Mouse (Mus musculus): ENCODE data around the gene Cst6.

Gene Cst6

DNA sequence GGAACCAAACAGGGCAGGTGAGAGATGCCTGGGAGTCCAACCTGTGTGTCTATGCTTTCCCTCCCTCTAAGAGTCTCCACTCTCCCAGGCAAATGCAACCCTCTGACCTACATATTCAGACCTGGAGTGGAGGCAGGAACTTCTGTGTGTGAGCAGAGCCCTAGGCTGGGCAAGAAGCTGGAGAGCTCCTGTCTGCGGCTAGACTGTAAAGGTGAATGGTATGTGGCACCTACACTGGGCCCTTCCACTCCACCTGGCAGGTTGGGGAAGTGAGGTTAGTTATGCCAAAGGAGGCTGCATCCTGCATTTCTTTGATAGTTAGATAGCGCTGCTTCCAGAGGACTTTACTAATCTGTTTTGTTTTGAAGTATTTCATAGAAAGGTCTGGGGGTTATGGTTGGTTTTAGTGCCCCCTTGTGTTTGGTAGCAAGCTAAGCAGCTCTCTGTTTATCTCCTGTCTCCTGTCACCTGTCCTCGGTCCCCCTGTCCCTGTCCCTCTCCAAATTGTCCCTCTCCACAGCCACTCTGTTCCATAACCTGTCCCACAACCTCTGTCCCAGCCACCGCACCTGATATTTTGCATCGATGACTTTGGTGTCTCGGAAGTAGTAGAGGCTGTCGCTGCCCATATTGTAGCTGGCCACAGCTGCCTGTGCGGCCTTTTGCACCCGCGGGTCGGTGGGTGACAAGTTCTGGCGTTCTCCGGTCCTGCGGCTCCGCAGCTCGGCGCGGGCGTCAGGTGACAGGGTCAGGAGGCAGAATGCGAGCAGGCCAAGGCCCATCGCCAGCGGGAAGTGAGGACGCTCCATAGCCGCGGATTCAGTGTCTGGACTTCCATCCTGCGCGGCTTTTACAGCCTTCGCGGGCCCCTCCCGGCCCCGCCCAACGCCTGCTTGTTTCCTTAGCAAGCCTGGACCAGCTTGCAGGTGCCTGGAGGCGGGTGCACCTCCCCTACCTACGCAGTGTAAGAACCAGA lies 560 bp downstream of the Cst6 start:
- DNase-seq (ENCODE audit: low read depth, low spot score) = peak; percentile 34

GRCm38 (mm10) chr19:5348064-5348463 lies 1.3 kb downstream of the Cst6 start:
- DNase-seq (ENCODE audit: low read depth, low spot score) = no peak

- DNase-seq (ENCODE audit: low read depth, low spot score) = no peak
These were observed 3.9 kb downstream of the Cst6 start for GRCm38 (mm10) chr19:5345297-5346131.

DNA sequence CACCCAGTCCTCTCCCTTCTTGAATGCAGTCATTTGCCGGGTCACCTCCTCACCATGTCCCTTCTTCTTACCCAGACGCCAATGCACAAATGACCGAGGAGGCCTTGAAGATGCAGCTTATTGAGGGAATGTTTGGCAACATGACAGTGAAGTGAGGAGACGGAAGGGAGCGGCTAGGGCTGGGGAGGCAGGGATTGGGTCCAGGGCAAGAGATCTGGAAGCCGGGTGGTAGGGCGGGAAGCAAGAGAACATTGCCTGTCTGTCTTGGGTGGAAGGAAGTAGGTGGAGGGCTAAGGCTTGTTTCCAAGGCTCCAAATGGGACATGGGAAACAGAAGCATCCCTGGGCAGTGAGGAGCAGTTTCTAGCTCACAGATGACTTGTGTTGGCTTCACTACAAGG lies 8.0 kb downstream of the Cst6 start:
- no peak for DNase-seq (ENCODE audit: low read depth, low spot score)

GRCm38 (mm10) chr19:5337975-5338374 lies 11.4 kb downstream of the Cst6 start:
- peak; percentile 22 for DNase-seq (ENCODE audit: low read depth, low spot score)

- no peak for DNase-seq (ENCODE audit: low read depth, low spot score)
These were observed 13.9 kb downstream of the Cst6 start, which contains the start of gene Catsper1 for GRCm38 (mm10) chr19:5335441-5335840. Catsper1 (plus strand) TSS chr19:5335741.

DNA sequence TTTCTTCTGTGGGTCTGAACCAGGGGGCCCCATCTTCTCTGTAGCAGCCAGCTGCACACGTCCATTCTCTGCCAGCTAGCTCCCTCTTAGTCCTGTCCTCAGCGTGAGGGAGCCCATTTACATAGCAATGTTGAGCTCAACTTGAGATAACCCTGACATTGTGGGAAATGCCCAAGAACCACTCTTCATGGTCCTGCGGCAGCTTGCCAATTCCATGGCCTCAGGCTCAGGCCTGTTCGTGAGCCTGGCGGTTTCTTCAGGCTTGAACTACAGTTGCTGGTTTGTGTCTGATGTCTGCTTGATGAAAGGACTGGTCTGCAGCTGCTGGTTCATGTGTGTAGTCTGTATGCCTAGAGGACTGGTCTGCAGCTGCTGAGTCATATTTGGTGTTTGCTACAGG lies 14.6 kb downstream of the Cst6 start:
- DNase-seq (ENCODE audit: low read depth, low spot score) = no peak

GRCm38 (mm10) chr19:5327970-5328369 lies 21.4 kb downstream of the Cst6 start:
- DNase-seq (ENCODE audit: low read depth, low spot score) = no peak

DNA sequence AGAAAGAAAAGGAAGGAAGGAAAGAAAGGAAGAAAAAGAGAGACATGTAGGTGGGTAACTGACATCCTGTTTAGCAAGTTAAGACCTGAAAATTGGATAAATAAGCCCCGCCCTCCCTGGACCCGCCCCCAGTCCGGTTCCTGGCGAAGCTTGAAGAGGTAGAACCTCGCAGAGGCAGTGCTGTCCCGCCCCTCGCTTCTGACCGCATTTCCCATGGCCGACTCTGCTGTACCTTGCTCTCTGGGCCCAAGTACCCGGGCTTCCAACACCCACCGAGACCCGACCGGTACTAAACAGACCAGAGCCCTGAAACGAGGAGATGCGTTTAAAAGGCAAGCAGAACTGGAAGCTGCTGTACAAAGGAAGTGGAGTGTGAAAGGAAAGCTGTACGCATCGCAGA lies 25.6 kb downstream of the Cst6 start:
- no peak for DNase-seq (ENCODE audit: low read depth, low spot score)

GRCm38 (mm10) chr19:5313189-5313588 lies 36.2 kb downstream of the Cst6 start:
- no peak for DNase-seq (ENCODE audit: low read depth, low spot score)

- DNase-seq (ENCODE audit: low read depth, low spot score) = no peak
These were observed 40.3 kb downstream of the Cst6 start for GRCm38 (mm10) chr19:5309025-5309424.

DNA sequence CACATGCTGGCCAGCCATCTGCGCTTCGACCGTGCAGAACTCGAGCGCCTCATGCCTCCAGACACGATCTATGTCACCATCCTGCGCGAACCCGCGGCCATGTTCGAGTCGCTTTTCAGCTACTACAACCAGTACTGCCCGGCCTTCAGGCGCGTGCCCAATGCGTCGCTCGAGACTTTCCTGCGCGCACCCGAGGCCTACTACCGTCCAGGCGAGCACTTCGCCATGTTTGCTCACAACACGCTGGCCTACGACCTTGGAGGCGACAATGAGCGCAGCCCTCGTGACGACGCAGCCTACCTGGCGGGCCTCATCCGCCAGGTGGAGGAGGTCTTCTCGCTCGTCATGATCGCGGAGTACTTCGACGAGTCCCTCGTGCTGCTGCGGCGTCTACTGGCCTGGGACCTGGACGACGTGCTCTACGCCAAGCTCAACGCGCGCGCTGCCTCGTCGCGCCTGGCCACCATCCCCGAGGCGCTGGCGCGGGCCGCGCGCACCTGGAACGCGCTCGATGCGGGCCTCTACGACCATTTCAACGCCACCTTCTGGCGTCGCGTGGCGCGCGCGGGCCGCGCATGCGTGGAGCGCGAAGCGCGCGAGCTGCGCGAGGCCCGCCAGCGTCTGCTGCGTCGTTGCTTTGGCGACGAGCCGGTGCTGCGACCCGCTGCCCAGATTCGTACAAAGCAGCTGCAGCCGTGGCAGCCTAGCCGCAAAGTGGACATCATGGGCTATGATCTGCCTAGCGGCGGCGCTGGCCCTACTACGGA lies 42.2 kb downstream of the Cst6 start:
- no peak for DNase-seq (ENCODE audit: low read depth, low spot score)

DNA sequence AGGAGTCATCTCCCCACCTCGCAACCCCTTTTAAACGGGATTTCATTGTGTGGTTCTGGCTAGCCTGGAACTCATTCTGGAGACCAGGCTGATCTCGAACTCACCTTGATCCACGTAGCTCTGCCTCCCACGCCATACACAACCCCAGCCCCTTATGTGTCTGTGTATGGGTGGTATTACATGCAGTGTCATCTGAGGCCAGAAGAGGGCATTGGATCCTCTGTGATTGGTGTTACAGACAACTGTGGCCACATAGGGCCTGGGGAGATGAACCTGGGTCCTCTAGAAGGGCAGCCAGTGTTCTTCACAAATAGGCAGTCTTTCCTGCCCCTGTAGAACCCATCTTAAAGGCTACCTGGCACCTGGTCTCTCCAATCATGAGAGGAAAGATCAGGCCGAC lies 43.1 kb downstream of the Cst6 start:
- DNase-seq (ENCODE audit: low read depth, low spot score) = no peak

DNA sequence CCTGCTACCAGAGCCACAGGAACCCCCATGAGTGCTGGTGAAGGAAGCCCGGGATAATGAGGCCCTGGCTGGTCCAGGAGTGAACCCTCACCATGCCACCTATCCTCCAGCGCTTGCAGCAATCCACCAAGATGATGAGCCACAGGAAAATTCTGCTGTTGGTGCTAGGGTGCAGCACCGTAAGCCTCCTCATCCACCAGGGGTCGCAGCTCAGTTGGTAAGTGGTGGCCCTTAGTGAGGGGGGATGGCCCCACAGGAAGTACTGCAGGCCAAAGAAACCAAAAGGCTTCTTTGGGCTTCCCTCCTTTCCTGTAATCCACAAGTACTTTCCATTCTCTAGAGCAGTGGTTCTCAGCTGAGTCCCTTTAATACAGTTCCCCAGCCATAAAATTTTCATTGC lies 46.9 kb downstream of the Cst6 start:
- no peak for DNase-seq (ENCODE audit: low read depth, low spot score)

GRCm38 (mm10) chr19:5300588-5300987 lies 48.8 kb downstream of the Cst6 start:
- no peak for DNase-seq (ENCODE audit: low read depth, low spot score)

DNA sequence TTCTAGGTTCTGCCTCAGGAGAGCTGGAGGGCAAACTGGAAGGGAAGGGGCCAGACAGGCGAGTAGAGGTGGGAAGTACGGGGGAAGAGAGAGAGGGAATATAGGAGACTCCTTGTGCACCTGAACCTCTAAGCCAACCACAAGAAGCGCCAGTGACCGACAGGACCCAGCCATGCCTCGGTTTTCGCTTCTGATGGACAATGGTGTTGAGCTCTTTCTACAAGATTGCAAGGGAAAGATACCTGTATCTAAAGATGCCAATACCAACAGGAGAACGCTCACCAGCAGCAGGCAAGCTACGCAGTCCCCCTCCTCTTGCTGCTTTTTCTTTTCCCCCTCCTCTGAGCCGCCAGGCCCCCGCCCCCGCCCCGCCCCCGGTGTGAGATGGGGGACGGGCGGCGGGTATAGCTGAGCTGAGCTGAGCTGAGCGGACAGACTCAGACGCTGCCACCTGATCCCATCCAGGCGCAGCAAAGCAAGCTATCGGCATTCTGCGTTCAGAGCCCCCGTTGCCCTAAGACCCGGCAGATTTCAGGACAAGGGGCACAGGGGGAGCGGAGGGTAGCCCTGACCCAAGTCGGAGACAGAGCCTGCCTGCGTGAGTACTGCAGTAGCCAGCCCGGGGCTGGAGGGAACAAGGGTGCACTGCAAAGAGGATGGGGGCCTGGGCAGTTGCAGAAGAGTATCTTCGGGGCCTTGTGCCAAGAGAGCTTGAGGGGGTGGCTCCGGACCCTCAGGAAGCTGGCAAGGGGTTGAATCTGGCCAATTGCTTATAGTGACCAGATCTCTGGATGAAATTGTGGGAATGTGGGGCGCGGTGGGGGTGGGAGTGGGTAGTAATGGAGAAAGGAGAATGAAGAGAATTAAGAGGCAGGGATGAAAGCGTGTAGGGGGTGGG lies 51.2 kb downstream of the Cst6 start, which contains the start of gene Gal3st3:
Gene Gal3st3, plus strand, starts transcription at position 429 of the 898 bp plus-strand sequence.
- no peak for DNase-seq (ENCODE audit: low read depth, low spot score)

GRCm38 (mm10) chr19:5296630-5297029 lies 52.7 kb downstream of the Cst6 start:
- peak; percentile 85 for DNase-seq (ENCODE audit: low read depth, low spot score)

DNA sequence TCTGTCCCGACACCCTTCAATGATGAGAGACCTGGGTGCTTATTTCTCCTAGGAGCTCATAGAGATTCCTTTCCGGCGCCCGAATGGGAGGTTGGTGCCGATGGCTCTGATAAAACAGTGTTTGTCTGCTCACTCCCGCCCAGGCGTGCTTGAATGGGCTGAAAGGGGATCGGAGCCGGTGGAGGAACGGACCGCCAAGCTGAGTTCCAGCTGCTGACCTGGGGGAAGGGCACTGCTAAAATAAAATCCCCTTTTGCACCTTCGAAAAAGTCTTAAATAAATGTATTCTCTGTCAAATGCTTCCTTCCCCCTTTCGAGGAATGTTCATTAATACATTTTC lies 53.7 kb downstream of the Cst6 start:
- no peak for DNase-seq (ENCODE audit: low read depth, low spot score)

DNA sequence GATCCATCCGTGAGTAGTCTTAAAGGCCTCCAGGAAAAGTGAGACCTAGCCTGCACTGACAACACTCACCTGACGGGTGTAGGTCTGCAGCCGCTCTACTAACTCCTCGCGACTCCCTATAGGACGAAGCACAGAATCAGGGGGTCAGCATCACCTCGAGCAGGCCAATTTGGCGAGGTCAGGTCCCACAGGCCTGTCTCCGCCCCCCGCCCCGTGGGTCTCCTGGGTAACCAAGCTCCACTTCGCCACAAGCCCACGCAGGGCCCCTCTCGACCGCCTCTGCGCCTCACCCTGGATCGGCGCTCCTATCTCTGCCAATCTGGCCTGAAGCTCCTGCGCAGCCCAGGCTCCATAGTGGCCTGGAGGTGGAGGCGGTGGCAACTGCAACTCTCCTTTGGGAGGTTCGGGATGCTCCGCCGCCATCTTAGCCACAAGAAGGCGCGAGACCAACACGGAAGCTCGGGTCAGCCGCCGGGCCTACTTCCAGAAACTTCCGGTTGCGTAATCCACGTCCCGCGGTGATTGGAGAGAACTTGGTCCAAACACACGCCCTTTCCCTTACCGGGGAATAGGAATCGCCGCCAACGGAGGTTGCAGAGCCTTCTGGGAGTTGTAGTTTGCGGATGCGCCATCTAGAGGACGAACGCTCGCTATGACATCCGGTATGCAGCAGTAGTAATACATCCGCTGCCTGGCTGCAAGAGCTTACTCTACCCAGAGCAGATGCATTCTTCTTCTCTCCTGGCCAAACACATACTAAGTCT lies 54.2 kb downstream of the Cst6 start, which contains the start of gene Sf3b2:
Gene Sf3b2, minus strand, starts transcription at position 484 of the 764 bp plus-strand sequence.
- DNase-seq (ENCODE audit: low read depth, low spot score) = peak; percentile 100
